Mouse (Mus musculus) frontal cortex, adult 2 months (tissue): ENCODE data around the gene Slc25a3. TPM values are rescaled to one million over a fixed set of nuclear protein-coding genes. Genes with fewer than 3 reads are reported as not detected.

ENCODE experiments used
- DNase-seq, 2 experiments: peaks; one replicate each; pipeline ENCODE4 v3.0.0; 2022; ENCODE audit warnings: low spot score in 1 of 2; ENCODE audit errors: extremely low spot score in 1 of 2
- polyA plus RNA-seq: library from polyadenylated mRNA; depleted of rRNA; stranded (reverse); fragments of >200 nt; gene quantifications from 2 replicates; pipeline ENCODE4 v1.2.3, GENCODE M21; 2012; rRNA removed

The Slc25a3 gene
- polyA plus RNA-seq = 659 and 706 TPM in 2 replicates

DNA sequence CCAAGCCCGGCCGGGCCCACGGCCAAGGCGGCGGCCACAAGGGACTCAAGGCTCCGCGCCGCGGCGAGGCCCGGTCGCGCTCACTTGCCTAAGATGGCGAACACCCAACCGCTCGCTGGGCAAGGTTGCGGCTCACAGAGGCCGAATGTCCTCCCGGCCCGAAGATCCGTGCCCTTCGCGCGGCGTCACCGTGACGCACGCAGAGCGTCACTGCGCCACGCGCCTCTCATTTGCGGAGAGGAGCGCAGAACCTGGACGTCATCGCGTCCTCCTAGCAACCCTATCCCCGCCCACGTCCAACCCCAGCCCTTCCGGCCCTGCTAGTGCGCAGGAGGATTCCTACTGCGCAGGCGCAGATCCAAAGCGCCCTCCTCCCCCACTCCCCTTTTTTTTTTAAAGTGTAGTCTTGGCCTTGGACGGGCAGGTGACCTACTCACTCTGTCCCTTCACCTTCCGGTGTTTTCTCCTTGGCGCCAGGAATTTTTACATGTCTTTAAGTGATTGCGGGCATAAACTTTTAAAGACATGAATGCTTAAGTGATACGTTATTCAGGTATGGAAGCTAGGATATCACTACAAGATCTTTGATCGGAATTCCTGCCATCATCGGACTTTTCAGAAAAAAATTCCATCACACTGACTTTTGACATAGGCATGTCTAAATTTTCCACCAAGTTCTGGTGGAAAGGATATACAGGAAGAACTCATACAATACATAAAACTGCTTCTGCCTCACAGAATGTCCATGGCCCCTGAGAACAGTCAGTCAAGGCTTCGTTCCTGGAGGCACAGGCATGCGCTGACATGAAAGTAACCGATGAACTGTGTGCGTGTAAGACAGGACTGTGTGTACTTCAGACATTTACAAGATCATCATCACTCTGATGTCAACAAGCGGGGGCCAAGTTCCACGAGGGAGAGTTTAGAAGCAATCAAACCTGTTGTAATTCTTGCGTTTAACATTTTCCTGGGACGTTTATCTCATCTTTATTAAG is at the start of gene Slc25a3:
Gene Slc25a3, minus strand, starts transcription at position 232 of the 995 bp plus-strand sequence.
- peak; percentile 97 to 98 for DNase-seq

DNA sequence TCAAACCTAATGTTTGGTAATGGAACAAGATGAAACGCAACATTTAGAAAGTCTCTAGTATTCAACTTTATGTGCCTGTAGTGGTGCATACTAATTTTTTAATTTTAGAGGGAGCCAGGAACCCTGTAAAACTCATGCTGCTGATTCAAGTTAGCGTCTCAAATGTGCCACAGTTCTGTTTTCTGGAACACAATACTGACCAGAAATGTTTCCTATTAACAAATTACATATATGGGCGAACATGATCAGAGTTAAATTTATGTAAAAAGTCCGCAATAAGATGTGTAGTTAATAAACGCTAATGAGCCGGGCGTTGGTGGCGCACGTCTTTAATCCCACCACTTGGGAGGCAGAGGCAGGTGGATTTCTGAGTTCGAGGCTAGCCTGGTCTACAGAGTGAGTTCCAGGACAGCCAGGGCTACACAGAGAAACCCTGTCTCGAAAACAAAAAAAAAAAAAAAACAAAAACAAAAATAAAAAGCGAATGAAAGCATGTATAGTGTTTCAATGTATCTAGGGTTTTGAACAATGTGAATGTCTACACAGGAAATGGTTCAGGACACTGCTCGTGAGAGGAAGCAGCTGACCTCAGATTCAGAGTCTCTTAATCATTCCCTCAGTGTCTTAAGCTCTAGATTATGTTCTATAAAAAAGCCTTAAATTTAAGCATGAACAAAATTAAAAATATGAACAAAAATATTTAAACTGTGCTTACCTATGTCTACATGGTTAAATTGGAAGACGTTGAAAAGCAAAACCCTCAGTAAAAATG is 48.7 kb upstream of the Slc25a3 start:
- no peak for DNase-seq

DNA sequence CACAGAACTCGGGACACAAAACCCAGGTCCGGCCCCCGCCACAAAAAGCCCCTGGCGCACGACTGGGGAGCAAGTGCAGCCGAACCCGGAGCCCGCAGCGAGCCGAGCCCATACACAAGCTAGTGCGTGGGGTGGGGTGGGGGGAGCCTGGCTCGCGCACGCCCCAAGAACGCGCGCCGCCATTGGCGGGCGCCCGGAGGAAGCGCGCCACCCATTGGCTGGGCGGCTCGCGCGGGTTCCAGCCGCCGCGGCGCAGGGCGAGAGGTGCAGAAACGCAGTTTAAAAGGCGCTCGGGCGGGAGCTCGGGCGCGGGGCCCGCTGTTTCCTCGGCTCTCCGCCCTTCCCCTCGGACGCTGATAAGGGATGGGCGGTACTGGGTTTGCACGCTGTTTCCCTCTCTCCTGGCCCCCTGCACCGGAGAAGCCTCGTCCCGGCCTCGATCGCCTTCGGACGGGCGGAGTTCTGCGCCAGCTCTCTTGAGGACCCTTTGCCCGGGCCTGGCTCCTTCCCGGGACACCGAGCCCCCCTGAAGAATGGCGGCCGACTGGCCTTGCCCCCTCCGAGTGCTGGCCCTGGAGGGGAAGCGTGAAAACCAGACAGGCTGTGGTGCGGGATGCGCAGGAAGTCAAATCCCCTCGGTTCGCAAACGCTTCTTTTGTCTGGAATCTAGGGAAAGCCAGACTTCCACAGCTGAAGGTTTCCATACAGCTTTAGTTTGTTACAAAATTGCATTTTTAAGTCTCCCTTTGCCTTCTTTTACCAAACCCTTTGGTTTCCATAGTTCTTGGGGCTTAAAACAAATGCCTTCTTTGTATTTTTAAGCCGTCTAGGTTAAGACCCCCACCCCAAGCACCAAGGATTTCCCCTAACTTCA is 47.8 kb upstream of the Slc25a3 start:
- peak; percentile 76 to 92 for DNase-seq

DNA sequence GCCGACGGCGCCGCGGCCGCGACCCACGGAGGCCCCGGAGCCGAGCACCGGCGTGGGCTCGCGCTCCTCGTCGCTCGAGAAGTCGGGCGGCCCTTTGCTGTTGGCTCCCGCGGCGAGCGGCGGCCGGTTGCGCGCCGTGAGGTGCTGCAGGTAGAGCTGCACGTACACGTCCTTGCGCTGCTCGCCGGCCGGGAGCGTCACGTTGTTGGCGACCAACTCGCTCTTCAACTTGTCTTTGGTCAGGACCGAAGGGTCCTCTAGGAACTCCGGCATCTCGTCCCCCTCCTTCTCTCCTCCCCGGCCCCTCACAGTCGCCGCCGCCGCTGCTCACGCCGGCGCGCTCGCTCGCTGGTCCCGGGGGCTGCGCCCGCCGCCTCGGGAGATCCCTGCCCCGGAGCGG is 47.2 kb upstream of the Slc25a3 start:
- DNase-seq = no peak

DNA sequence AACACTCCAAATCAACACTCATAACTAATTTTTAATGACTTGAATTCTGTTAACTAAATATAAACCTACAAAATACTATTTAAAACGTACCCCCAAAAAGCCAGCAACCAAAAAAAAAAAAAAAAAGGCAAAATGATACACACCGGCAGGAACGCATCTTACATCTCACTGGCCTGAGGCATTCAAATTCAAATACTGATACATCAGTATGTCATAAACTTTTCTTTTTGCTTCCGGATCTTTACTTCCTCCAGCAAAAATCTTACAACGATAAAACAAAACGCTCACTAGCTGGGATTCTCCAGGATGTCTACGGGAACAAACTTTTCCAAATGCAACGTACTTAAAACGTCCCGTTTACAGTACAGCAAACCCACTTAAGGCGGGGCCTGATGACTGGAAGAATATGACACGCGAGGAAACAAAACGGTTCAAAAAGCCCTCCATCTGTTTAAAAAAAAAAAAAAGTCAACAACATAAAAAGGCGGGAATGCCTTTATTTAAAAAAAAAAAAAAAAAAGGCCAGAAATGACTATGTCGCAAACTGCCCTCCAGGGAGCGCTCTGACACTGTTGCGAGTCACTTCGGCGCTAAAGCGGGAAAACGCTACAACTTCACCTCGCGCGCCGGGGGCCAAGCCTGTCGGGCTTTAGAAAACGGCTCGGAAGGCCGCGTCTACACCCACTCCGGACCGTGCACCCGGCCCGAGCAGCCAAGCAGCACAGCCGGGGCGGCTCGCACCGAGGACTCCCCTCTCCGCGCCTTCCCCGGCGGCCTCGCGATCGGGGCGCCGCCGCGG is 46.5 kb upstream of the Slc25a3 start:
- DNase-seq = peak; percentile 46 to 84

DNA sequence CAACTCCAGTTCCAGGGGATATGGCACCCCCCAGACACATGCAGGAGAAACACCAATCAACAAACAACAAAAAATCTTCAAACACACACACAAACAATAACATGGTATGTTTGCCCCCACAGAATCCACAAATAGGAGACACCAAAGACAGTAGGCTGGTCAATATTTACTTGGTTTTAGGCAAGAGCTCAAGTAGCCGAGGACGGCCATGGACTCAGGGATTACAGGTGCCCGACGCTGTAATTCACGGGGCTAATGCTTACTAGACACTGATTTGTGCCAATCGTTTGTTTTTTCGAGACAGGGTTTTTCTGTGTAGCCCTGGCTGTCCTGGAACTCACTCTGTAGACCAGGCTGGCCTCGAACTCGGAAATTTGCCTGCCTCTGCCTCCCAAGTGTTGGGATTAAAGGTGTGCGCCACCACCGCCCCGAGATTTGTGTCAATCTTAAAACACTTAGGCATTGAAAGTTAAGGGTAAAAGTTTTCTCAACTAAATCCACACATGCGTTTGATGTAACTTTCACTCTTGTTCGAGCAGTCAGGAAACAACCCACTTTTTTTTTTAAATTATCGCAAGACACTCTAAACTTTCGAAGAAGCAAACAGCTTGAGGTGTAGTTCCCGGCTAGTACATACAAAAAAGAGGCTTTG is 45.7 kb upstream of the Slc25a3 start:
- no peak for DNase-seq

DNA sequence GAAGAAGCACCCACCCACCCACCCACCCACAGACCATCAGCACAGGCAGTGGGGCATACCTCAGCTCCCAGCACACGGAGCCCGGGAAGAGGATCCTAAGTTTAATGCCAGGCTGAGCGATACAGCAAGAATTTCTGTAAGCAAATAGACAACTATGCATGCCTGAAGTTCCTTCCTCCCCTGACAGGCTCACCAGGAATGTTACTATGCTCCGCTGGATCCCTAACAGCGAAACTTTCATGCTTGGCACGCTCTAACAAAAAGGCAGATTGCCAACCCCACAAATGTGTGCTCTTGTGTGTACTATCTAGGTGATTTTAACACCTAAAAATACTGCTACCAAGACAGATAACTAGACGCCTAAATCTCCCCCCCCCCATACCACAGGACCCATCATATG is 43.5 kb upstream of the Slc25a3 start:
- no peak for DNase-seq

DNA sequence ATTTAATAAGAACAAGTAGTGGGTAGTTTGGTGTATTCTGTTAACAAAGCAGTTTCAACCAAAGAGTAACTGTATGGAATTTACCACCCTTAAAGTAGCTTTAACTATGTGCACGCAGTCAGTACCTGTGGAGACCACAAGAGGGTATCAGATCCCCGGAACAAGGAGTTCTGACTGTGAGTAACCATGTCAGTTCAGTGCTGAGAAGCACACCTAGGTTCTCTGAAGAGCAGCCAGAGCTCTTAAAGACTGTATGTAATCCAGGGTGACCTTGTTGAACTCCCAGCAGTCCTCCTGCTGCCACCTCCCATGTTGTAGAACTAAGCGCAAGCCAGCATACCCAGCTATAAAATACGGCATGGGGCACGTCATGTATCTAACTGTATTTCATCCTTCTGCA is 43.0 kb upstream of the Slc25a3 start:
- peak in 1 of 2 experiments; percentile 62 for DNase-seq

DNA sequence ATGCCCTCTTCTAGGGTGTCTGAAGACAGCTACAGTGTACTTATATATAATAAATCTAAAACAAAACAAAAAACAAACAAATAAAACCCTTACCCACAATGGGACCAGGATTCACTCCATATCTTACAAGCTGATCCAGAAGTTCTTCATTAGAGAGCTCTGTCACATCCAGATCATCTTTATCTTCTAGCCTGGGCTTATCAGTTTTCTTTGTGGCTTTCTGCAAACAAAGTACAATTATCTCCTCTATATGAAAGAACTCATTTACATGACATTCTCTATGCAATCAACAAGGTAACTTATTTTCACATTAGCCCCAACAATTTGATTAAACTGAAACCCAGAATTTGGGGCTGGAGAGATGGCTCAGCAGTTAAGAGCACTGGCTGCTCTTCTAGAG is 42.0 kb upstream of the Slc25a3 start:
- DNase-seq = no peak

DNA sequence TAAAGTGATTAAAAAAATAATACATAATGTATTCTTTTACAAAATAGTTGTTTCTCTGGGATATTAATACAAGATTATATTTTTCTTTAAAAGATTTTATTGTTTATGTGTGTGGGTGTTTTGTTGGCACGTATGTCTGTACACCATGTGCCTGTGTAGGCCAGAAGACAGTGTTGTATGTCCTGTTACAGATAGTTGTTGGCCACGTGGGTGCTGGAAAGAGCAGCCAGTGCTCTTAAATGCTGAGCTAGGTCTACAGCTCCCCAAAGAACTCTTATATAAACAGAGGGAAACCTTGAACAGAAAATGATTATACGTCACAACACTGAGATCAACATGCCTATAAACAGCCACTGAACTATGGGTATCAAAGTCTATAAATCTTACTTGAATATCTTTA is 40.6 kb upstream of the Slc25a3 start:
- no peak for DNase-seq

DNA sequence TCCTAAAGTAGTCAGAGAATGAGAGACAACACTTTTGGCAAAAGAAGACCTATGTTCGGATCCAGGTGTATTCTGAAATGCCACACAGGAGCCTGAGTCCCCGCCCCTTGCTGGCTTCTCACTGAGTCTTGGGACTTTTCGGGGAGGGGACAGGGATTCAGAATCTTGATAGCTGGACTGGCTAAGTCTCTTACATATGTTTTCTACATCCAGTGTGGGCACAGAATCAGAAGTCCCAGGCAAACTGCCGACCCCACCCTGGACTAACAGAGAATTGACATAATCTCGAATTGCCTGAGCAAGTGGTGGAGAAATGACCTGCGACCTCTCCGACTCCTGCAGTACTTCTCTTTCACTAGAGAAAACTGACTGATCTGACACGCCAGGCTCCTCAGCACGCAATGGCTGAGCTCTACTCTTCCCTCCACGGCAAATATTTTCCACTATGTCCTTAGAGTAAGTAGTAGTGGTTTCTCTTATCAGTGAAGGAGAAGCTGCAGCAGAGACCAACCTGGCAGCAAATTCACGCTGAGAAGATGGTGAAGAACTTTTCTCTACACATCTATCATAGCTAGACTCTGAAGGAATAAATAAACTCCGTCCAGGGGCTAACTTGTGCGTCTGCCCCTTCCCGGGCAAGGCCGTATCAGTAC is 38.8 kb upstream of the Slc25a3 start:
- no peak for DNase-seq

DNA sequence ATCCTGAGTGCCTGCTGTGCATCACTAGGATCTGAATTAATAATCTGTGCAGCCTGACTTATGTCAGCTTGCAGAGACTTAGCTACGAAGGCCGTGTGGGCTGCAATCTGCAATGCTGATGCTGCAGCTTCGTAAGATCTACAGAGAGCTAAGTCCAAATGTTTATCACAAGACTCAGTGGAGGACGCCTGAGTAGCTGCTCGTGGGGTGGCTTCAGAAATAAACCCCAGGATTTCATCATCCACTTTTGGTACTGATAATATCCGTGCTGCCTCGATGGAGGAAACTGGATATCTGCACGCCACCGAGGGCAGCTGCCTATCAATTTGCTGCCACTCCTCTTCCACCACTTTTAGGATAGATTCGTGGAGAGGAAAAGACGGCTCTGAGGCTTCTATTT is 38.2 kb upstream of the Slc25a3 start:
- peak in 1 of 2 experiments; percentile 23 for DNase-seq

DNA sequence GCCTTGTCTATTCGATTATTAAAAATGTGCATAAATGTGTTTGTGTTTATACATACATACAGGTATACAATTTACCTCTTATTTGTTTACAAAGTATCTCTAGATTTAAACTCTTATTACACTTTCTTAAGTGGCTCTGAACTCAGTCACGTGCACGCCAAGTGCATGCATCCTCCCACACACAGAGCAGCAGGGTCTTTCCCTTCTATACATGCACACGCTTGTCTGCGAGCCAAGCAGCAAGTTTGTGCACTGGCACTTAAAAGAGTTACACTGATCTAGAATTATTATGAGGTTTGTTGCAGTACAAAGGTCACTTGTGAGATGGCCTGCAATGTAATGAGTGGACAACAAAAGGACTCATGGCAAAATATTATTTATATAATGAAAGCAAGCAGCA is 37.1 kb upstream of the Slc25a3 start:
- no peak for DNase-seq

DNA sequence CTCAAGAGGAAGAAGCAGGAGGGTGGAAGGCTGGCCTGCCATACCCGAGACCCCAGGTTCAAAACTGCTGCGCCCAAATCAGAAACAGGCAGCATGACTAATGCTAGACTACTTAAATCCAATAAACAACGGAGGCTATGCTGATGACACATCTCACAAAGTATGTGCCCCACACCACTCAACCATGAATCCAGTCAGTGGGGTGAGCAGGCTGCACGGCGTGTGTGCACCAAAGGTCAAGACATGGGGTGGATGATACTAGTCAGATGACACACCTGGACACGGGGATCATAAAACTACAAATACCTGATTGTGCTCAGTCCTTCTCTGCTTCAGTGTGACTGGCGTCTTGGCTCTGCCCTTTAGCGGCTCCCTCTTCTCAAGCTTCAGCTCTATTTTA is 34.6 kb upstream of the Slc25a3 start:
- DNase-seq = no peak

DNA sequence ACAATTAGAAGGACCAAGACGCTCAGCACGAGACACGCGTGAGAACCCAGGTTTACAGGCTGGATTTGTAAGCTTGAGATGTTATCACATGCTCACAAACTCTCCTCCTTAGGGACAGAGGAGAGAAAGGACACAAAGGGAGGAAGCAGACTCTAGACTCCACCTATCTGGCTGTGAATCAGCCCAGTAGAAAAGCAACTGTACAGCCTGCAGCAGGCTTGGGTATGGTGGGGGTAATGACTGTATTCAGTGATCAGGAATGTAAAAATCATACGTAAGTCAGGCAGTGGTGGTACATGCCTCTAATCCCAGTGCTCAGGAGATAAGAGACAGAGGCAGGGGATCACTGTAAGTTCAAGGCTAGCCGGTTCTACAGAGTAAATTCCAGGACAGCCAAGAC is 32.5 kb upstream of the Slc25a3 start:
- no peak for DNase-seq

DNA sequence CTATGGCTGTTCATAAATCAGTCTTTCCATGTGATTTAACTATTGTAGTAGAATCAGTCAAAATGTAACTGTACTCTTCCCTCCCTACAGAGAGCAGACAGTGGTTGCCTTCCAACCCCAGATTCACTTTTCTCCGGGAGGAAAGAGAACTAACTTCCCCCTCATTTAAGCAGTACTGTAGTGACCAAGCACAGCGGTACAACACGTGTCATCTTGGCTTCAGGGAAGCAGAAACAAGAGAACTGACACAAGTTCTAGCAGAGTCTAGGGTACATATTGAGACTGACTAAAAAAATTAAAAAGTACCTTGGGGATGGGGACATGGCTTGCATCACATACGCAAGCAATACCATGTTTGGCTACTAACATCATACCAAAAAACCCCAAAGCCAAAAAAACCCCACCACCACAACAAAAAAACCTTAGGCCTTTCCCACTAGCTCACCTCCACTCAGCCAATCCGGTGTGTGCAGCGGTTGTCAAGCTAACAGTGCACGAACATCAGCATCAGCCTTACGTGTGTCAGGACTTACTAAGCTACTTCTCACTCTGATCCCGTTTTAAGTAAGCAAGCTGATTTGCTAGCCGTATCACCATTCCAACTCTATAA is 30.1 kb upstream of the Slc25a3 start:
- DNase-seq = no peak

DNA sequence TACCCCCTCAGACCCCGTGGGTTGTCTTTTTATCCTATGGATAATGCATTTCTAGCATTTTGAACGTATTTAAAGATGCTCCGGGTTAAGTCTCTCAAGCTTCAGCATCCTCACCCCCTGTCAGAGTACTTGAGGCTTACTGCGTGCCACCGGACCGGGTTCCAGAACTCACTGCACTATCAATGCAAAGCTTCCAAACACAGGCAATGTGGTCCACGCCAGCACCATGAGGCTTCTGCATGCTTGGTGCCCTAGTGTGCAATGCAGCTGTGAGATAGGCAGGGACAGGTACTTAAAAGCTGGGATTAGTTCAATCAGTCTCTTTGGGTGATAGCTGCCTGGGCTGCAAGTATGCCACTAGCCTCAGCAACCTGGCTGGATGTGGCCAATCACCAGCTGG is 21.6 kb upstream of the Slc25a3 start:
- DNase-seq = no peak
